Mouse (Mus musculus): ENCODE measurements around the gene B3galnt1. TPM values are rescaled to one million over a fixed set of nuclear protein-coding genes. Genes with fewer than 3 reads are reported as not detected.

Gene B3galnt1
- polyA plus RNA-seq (2012): not detected in 2 replicates

- Histone ChIP-seq H3K4me3 (replicated peaks) (peak within 1 kb of the TSS; percentile 47), H3K36me3 (ENCODE audit: control insufficient read depth) (no peaks in the 10 kb centered on the region), H3K27me3 (ENCODE audit: control insufficient read depth) (peaks cover 27% of the 10 kb centered on the region), H3K9me3 (ENCODE audit: control insufficient read depth, low read length) (no peaks in the 10 kb centered on the region), H3K4me1 (ENCODE audit: control insufficient read depth) (no peaks in the 10 kb centered on the region)
- TF ChIP-seq TAL1 (IDR thresholded peaks at IDR 0.05; ENCODE audit: low read length) (no peak), GATA1 (IDR thresholded peaks at IDR 0.05; ENCODE audit: low read length) (no peak)
Observed at GRCm38 (mm10) chr3:69598261-69599165, at the start of gene B3galnt1. Gene B3galnt1 (minus strand): TSS chr3:69598960.

GRCm38 (mm10) chr3:69634521-69634920, 35.8 kb upstream of the B3galnt1 start:
- no peak for TF ChIP-seq GATA1 (IDR thresholded peaks at IDR 0.05; ENCODE audit: low read length)
- H3K36me3 ChIP-seq (ENCODE audit: control insufficient read depth): no peaks in the 10 kb centered on the region
- no peaks in the 10 kb centered on the region for H3K9me3 ChIP-seq (ENCODE audit: control insufficient read depth, low read length)
- H3K4me3 ChIP-seq (replicated peaks): no peak overlapping the region
- no peaks in the 10 kb centered on the region for H3K27me3 ChIP-seq (ENCODE audit: control insufficient read depth)
- no peaks in the 10 kb centered on the region for H3K4me1 ChIP-seq (ENCODE audit: control insufficient read depth)

- no peak overlapping the region for H3K4me3 ChIP-seq (replicated peaks)
- TF ChIP-seq GATA1 (IDR thresholded peaks at IDR 0.05; ENCODE audit: low read length) (no peak), TAL1 (IDR thresholded peaks at IDR 0.05; ENCODE audit: low read length) (no peak)
Observed at GRCm38 (mm10) chr3:69633706-69634420, 35.1 kb upstream of the B3galnt1 start.

DNA sequence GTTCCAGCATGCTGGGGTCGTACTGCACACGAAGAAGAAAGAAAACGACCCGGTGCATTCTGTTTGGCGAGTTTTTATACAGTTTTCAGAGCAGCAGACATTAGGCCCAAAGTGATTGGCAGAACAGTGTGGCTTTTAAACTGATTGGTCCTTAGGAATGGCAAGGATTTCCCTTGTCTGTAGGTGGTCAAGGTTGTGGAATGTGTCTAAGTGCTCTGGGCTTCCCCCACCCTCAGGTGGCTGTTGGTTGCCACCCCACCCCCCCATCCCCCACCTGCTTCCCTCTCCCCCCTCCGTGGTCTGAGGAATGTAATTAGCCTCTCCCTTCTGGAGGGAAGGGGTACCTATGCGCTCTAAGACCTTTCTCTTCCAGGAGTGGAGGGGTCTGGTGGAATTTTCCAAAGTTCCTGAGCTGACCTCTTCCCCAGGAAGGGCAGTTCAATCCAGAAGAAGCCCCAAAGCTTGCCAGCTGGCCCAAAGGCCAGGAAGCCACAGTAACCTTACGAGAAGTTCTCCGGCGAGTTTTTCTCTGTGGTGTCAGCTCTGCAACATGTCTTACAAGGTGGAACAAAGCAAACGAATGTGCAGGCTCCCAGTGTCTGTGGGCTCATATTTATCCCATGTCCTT, 28.3 kb upstream of the B3galnt1 start:
- H3K4me3 ChIP-seq (replicated peaks): no peak overlapping the region
- TF ChIP-seq TAL1 (IDR thresholded peaks at IDR 0.05; ENCODE audit: low read length) (no peak), GATA1 (IDR thresholded peaks at IDR 0.05; ENCODE audit: low read length) (no peak)
- no peaks in the 10 kb centered on the region for H3K9me3 ChIP-seq (ENCODE audit: control insufficient read depth, low read length)

More at GRCm38 (mm10) chr3:69633706-69634420, 35.1 kb upstream of the B3galnt1 start:
- H3K36me3 ChIP-seq (ENCODE audit: control insufficient read depth): no peaks in the 10 kb centered on the region
- H3K4me1 ChIP-seq (ENCODE audit: control insufficient read depth): no peaks in the 10 kb centered on the region
- no peaks in the 10 kb centered on the region for H3K27me3 ChIP-seq (ENCODE audit: control insufficient read depth)
- no peaks in the 10 kb centered on the region for H3K9me3 ChIP-seq (ENCODE audit: control insufficient read depth, low read length)

DNA sequence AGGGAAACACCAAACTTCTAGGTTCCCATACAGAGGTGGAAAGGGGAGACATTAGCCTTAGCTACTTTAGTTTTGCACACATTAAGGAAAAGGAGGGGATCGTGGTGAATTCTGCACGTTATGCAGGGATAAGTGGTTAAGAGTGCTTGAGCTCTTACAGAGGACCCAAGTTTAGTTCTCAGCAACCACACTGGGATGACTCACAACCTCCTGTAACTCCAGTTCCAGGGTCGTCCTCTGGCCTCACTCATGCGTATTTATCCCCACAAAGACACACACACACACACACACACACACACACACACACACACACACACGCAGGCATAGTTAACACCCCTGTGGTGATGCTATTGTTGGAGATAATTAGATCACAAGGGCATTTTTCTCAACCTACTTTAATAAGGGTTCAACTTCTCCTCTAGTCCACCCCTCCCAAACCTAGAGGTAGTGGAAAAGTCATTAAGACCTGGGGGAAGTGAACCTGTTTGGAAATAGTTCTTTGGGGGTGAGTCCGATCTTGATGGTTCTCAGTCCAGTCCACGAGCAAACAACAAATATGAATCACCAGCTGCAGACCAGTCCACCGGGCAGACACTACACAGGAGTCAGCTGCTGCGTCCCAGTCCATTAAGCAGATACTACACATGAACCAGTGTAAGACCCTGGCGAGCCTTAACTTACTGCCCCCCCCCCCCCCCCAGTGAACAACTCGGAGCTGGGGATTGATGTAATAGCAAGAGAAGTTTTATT, 27.6 kb upstream of the B3galnt1 start:
- no peak for TF ChIP-seq TAL1 (IDR thresholded peaks at IDR 0.05; ENCODE audit: low read length)
- no peak for TF ChIP-seq GATA1 (IDR thresholded peaks at IDR 0.05; ENCODE audit: low read length)
- Histone ChIP-seq H3K36me3 (ENCODE audit: control insufficient read depth) (no peaks in the 10 kb centered on the region), H3K4me1 (ENCODE audit: control insufficient read depth) (no peaks in the 10 kb centered on the region), H3K9me3 (ENCODE audit: control insufficient read depth, low read length) (no peaks in the 10 kb centered on the region), H3K4me3 (replicated peaks) (no peak overlapping the region), H3K27me3 (ENCODE audit: control insufficient read depth) (no peaks in the 10 kb centered on the region)

More for the DNA sequence above, 28.3 kb upstream of the B3galnt1 start:
- no peaks in the 10 kb centered on the region for H3K27me3 ChIP-seq (ENCODE audit: control insufficient read depth)
- no peaks in the 10 kb centered on the region for H3K4me1 ChIP-seq (ENCODE audit: control insufficient read depth)
- no peaks in the 10 kb centered on the region for H3K36me3 ChIP-seq (ENCODE audit: control insufficient read depth)

DNA sequence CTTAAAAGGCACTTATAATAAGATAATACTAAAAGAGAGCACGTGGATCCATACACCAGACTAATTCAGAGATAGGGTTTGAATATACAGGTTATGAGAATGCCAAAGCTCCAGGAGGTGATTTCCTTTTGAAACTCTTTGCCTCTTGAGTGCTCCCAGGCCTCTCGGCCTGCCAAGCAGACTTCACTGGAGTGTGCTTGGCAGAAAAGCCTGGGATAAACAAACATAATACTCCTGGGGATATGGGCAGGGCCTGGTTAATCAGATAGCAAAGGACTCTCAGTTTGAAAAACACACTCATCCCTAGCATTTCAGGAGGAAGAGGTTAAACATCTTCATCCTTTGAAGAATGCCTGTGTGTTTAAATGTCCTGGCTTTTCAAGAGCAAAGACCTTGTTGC, 25.4 kb upstream of the B3galnt1 start:
- Histone ChIP-seq H3K36me3 (ENCODE audit: control insufficient read depth) (no peaks in the 10 kb centered on the region), H3K4me3 (replicated peaks) (no peak overlapping the region), H3K4me1 (ENCODE audit: control insufficient read depth) (no peaks in the 10 kb centered on the region), H3K9me3 (ENCODE audit: control insufficient read depth, low read length) (no peaks in the 10 kb centered on the region), H3K27me3 (ENCODE audit: control insufficient read depth) (no peaks in the 10 kb centered on the region)
- no peak for TF ChIP-seq GATA1 (IDR thresholded peaks at IDR 0.05; ENCODE audit: low read length)
- no peak for TF ChIP-seq TAL1 (IDR thresholded peaks at IDR 0.05; ENCODE audit: low read length)

- no peaks in the 10 kb centered on the region for H3K4me1 ChIP-seq (ENCODE audit: control insufficient read depth)
- no peaks in the 10 kb centered on the region for H3K27me3 ChIP-seq (ENCODE audit: control insufficient read depth)
- H3K4me3 ChIP-seq (replicated peaks): no peak overlapping the region
- no peaks in the 10 kb centered on the region for H3K36me3 ChIP-seq (ENCODE audit: control insufficient read depth)
- peaks cover 7% of the 10 kb centered on the region for H3K9me3 ChIP-seq (ENCODE audit: control insufficient read depth, low read length)
- TF ChIP-seq TAL1 (IDR thresholded peaks at IDR 0.05; ENCODE audit: low read length): no peak
- TF ChIP-seq GATA1 (IDR thresholded peaks at IDR 0.05; ENCODE audit: low read length): no peak
Observed at GRCm38 (mm10) chr3:69607909-69608308, 9.1 kb upstream of the B3galnt1 start.

GRCm38 (mm10) chr3:69607468-69607867, 8.7 kb upstream of the B3galnt1 start:
- TF ChIP-seq TAL1 (IDR thresholded peaks at IDR 0.05; ENCODE audit: low read length) (no peak), GATA1 (IDR thresholded peaks at IDR 0.05; ENCODE audit: low read length) (no peak)
- Histone ChIP-seq H3K4me1 (ENCODE audit: control insufficient read depth) (no peaks in the 10 kb centered on the region), H3K36me3 (ENCODE audit: control insufficient read depth) (no peaks in the 10 kb centered on the region), H3K4me3 (replicated peaks) (no peak overlapping the region), H3K9me3 (ENCODE audit: control insufficient read depth, low read length) (peaks cover 3% of the 10 kb centered on the region), H3K27me3 (ENCODE audit: control insufficient read depth) (no peaks in the 10 kb centered on the region)
